Mouse (Mus musculus): ENCODE measurements at regions not wholly inside any gene's neighbourhood (a gene's known extent, or its start where the extent isn't known, plus 50 kb on each side); places are given as distances from the start of the nearest gene placed in this dataset.

DNA sequence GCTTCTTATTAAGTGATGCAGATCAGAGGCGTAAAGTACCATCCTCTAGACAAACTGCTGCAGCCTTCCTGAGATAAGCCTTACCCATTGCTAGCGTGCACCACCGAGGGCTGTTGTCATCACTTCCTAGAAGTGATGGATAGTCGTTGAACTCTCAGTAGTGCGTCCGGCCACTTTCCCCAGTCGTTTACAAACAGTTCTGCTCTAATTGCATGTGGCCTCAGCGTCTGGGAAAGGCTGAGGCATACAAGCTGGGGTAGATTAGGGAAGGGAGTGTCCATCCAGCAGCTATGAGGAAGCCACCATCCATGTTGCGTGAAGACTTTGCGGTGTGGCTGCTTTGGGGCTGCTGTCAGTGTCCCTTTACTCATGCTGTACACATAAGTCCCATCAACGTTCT lies 60.7 kb upstream of the Akap6 start:
- TF ChIP-seq CTCF (IDR thresholded peaks at IDR 0.05; ENCODE audit: low read depth, low read length) (no peak), POLR2A (IDR thresholded peaks at IDR 0.05; ENCODE audit: extremely low read depth, insufficient read depth, low read length) (no peak)
